Mouse (Mus musculus) limb, embryonic 10.5 days (tissue): Measurements from ENCODE around the gene Nacc1. TPM values are rescaled to one million over a fixed set of nuclear protein-coding genes. Genes with fewer than 3 reads are reported as not detected.

Experiments
- DNase-seq: peaks from one replicate; pipeline ENCODE4 v3.0.0-alpha.2; 2017; ENCODE audit warnings: low spot score
- H3K27ac ChIP-seq: fragments of 300-500 bp; sonication (generic); 2 replicates; pipeline ENCODE4 v1.5.1; 2016; ENCODE audit warnings: mild to moderate bottlenecking
- H3K27me3 ChIP-seq: fragments of 300-500 bp; sonication (generic); 2 replicates; pipeline ENCODE4 v1.6.1; 2016; ENCODE audit warnings: low read depth, mild to moderate bottlenecking; ENCODE audit not compliant: poor library complexity, severe bottlenecking
- H3K36me3 ChIP-seq: fragments of 300-500 bp; sonication (generic); 2 replicates; pipeline ENCODE4 v1.6.1; 2016; ENCODE audit warnings: mild to moderate bottlenecking, moderate library complexity
- H3K4me1 ChIP-seq: fragments of 300-500 bp; sonication (generic); 2 replicates; pipeline ENCODE4 v1.6.1; 2016
- H3K4me3 ChIP-seq: fragments of 300-500 bp; sonication (generic); 2 replicates; pipeline ENCODE4 v1.5.1; 2016; ENCODE audit warnings: mild to moderate bottlenecking, moderate library complexity
- H3K9me3 ChIP-seq: fragments of 300-500 bp; sonication (generic); replicated peaks from 2 replicates; pipeline ENCODE4 v1.6.1; 2016; ENCODE audit warnings: mild to moderate bottlenecking
- WGBS: fragments of 180-500 bp; shearing (Covaris S2); methylation state at CpG from one replicate; pipeline ENCODE4 v1.1.7; 2016; 5-methylcytosine and 5-hydroxymethylcytosine counted together
- polyA plus RNA-seq: library from polyadenylated mRNA; unstranded; fragments of >200 nt; fragmentation: Nextera tagmentation; extraction: Ambion mirVana; gene quantifications from 2 replicates; pipeline ENCODE4 v1.2.1, GENCODE M21; 2016

Nacc1 gene
- polyA plus RNA-seq, 1 experiment from 2014 or later, result 32.0 TPM

DNA sequence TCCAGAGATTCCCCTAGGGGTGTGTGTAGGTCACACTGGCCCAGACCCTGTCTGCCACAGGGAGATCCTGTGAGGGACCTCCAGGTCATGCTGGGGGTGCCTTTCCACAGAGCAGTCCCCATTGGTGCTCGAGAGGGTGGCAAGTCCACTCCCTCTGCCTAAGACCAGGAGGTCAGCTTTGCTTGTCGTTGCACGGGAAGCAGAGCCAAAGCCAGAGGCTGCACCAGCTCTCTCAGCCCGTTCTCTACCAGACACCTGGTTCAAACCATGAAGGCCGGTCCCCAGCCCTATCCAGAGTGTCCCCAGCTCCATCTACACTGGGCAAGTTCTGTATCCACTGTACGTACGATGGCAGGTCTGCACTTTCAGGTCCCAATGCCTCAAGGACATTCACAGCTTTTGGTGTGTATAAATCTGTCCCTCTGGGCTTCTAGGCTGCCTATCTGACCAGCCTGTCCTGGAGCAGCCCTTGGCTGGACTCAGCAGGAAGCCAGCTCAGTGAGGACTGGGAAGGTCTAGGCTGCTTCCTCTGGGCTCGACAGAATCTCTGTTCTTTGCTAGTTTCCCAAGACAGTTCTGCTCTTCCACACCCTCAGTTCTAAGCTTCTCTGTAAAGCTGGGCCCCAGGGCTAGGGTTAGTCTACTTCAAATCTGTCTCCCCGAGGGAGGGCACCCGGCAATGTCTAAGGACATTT lies 37.7 kb upstream of the Nacc1 start:
- Histone ChIP-seq H3K36me3 (peaks cover 15% of the 10 kb centered on the region; the same call in 1 of the 2 replicates), H3K9me3 (no peaks in the 10 kb centered on the region), H3K27me3 (peaks cover 88% of the 10 kb centered on the region), H3K27ac (peak overlapping the region; percentile 97), H3K4me3 (peak overlapping the region; percentile 42; the same call in 1 of the 2 replicates), H3K4me1 (peaks cover 77% of the 10 kb centered on the region)
- no peak for DNase-seq
- WGBS, result 59% methylated on average over 10 of the region's 10 CpGs

DNA sequence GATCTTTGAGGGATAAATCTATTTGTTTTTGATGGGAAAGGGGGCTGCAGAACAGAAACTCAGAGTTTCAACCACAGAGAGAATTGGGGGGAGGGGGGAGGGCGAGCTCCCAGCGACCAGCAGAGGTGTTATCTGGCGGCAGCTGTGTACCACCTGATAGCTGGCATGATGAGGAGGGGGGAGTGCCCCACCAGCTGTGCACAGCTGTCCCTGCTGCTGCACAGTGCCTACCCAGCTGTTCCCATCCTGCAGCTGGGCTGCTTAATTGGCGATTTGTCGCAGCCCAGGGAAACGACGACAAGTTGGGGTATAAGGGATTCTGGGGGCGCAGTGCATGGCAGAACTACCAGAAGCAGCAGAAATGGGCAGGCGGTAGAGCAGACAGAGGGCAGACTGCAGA lies 37.0 kb upstream of the Nacc1 start:
- Histone ChIP-seq H3K36me3 (peaks cover 15% of the 10 kb centered on the region; the same call in 1 of the 2 replicates), H3K9me3 (no peaks in the 10 kb centered on the region), H3K27me3 (peaks cover 88% of the 10 kb centered on the region)

DNA sequence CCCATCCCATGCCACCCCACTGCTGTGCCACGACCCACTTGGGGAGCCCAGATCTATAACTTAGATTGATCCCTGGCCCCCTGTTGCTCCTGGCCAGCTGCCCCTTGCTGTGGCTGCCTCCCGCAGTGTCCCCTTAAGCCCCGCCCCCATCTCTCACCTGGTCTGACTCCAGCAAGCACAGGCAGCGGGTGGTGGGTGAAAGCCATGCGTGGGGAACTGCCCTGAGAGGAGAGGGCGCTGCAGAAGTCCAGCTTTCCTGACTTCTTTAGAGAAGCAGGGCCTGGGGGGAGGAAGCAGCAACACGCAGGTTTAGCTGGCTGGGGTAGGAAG lies 35.9 kb upstream of the Nacc1 start:
- Histone ChIP-seq H3K36me3 (peaks cover 15% of the 10 kb centered on the region; the same call in 1 of the 2 replicates), H3K27me3 (peaks cover 90% of the 10 kb centered on the region), H3K4me1 (peaks cover 88% of the 10 kb centered on the region), H3K27ac (peak overlapping the region; percentile 97), H3K9me3 (no peaks in the 10 kb centered on the region), H3K4me3 (peak overlapping the region; percentile 42)
- 18% methylated on average over 7 of the region's 7 CpGs for WGBS
- peak; percentile 69 for DNase-seq

More for the DNA sequence above, 37.0 kb upstream of the Nacc1 start:
- H3K27ac ChIP-seq, result peak overlapping the region; percentile 97
- peak overlapping the region; percentile 42 for H3K4me3 ChIP-seq
- peaks cover 79% of the 10 kb centered on the region for H3K4me1 ChIP-seq
- no peak for DNase-seq
- WGBS, result 48% methylated on average over 9 of the region's 9 CpGs

DNA sequence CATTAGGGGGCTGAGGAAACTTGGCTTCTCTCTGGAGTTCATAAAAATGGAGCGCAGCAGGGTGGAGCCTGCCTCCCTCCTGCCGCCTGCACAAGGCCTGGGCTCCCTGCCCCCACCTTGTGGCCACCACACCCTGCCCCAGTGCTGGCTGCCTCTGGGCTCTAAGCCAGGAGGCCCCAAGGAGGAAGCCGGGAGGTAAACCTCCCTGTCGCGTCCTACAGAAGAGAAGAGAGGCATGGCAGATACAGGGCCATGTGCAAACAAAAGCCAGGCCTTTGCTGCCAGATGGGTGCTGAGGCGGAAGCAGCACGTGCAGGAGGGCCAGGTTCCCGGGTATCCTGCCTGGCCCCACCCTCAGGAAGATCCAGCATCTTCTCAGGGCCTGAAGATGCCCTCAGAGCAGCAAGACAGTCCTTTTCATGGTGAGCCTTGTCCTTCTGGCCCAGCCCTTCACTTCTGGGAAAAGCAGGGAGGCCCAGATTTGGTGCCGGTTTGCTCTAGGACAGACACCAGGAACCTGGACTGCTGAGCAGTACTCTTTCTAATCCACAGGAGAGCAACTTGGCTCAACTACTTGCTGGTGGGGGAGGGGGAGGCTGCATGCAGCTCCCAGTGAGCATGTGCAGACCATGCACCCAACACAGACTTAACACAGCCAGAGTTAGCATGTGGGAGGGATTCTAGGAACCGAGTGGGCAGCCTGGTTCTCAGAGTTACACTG lies 35.3 kb upstream of the Nacc1 start, which contains the start of gene G430095P16Rik:
TSS of gene G430095P16Rik (plus strand) at position 158 of the 721 bp plus-strand sequence.
- peak; percentile 83 for DNase-seq
- H3K36me3 ChIP-seq, result peaks cover 15% of the 10 kb centered on the region; the same call in 1 of the 2 replicates
- H3K9me3 ChIP-seq, result no peaks in the 10 kb centered on the region
- H3K4me3 ChIP-seq, result peak within 1 kb of the TSS; percentile 42
- H3K27ac ChIP-seq, result peak within 1 kb of the TSS; percentile 97
- WGBS, result 17% methylated on average over 10 of the region's 10 CpGs
- H3K27me3 ChIP-seq, result peaks cover 90% of the 10 kb centered on the region
- peaks cover 85% of the 10 kb centered on the region for H3K4me1 ChIP-seq

DNA sequence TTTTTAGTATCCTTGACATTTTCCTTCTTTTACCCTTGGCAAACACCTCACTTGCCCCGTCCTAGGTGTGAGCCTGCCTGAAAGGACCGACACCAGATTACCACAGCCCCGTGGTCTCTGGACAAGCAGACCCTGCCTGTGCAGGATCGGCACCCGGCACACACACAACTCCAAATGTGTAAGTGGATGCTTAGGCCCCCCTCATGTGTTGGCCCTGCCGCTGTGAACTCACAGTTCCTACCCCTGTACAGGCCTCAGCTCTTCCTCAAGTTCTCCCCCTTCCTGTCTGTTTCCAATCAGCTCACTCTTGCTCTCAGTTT lies 34.8 kb upstream of the Nacc1 start:
- no peaks in the 10 kb centered on the region for H3K9me3 ChIP-seq
- peaks cover 85% of the 10 kb centered on the region for H3K4me1 ChIP-seq
- H3K4me3 ChIP-seq, result peak overlapping the region; percentile 42
- H3K27me3 ChIP-seq, result peaks cover 90% of the 10 kb centered on the region
- 47% methylated on average over 6 of the region's 6 CpGs for WGBS
- peaks cover 15% of the 10 kb centered on the region; the same call in 1 of the 2 replicates for H3K36me3 ChIP-seq
- DNase-seq, result no peak
- H3K27ac ChIP-seq, result peak overlapping the region; percentile 97

DNA sequence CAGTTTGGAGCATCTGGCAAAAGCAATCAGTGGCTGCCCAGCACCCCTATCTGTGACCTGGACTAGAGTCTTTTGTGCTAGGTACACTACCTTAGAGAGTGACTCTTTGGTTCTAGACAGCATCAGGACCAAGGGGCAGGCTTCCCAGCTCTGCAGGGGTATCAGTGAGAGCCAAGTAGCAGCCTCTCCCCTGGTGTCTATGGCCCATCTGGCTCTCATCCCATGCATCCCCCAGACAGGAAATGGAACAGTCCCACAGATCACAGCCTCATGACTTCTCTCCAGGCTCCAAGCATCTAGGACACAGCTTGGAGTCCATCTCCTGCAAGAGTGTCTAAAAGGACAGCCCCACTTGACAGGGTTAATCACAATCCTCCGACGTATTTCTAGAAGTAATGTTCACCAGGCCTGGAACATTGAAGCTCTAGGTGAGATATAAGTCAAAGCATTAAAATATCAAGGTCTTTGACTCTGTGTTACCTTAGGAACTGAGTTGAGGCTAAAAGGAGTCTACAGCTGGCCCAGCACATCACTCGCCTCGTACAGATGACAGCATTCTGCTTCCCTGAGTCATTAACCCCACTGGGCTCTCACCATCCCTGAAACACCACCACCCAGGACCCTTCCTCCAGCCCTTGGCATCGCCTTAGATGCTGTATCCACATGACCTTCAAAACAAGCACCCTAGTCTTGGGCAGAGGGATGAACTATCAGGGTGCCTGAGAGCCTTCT lies 31.5 kb upstream of the Nacc1 start:
- H3K9me3 ChIP-seq, result no peaks in the 10 kb centered on the region
- peaks cover 87% of the 10 kb centered on the region for H3K4me1 ChIP-seq
- 79% methylated on average over 5 of the region's 5 CpGs for WGBS
- H3K4me3 ChIP-seq, result no peak overlapping the region
- peaks cover 96% of the 10 kb centered on the region for H3K27me3 ChIP-seq
- 0 out of 2 replicates have a peak, but pooled peaks cover 3% of the 10 kb centered on the region for H3K36me3 ChIP-seq
- DNase-seq, result no peak
- peak overlapping the region; percentile 97 for H3K27ac ChIP-seq

DNA sequence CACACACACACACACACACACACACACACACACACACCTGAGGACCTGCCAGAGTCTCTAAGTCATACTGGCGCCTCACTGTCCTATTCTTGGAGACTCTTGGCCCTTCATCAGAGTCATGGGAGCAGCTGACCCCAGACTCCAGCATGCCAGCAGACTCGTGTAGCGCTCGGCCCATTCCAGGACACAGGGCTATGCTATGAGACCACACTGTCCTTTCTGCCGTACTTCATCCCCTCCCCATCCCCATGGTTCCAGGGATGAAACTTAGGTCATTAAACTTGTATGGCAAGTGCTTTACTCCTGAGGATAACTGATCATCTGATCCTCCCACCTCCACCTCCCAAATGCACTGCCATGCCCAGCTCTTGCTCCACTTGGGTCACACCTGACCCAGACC lies 30.8 kb upstream of the Nacc1 start:
- H3K27ac ChIP-seq, result peak overlapping the region; percentile 97
- H3K9me3 ChIP-seq, result no peaks in the 10 kb centered on the region
- WGBS, result 86% methylated on average over 5 of the region's 5 CpGs
- peaks cover 87% of the 10 kb centered on the region for H3K4me1 ChIP-seq
- 0 out of 2 replicates have a peak, but pooled peaks cover 3% of the 10 kb centered on the region for H3K36me3 ChIP-seq
- no peak for DNase-seq
- no peak overlapping the region for H3K4me3 ChIP-seq
- H3K27me3 ChIP-seq, result peaks cover 96% of the 10 kb centered on the region

DNA sequence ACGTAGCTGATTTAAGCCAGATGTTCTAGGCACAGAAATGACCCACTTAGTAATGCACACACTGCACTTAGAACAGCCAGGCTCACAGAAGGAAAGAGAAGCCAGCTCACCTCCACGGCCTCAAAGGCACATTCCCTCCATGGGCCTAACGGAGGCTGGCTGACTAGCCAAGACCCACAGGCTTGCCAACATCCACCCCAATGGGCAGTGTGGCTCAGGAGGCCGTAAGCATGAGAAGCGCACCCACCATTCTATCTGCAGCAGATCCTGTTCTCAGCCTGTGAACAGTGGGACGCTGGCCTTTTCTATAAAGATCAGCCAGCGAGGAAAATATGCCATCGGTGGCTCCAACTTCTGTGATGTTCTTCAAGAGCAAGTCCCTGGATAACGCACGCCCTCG lies 29.1 kb upstream of the Nacc1 start:
- peak; percentile 49 for DNase-seq
- peaks cover 87% of the 10 kb centered on the region for H3K4me1 ChIP-seq
- no peak overlapping the region for H3K4me3 ChIP-seq
- 79% methylated on average over 11 of the region's 11 CpGs for WGBS
- H3K27me3 ChIP-seq, result peaks cover 100% of the 10 kb centered on the region
- no peaks in the 10 kb centered on the region for H3K36me3 ChIP-seq
- H3K27ac ChIP-seq, result peak overlapping the region; percentile 83
- no peaks in the 10 kb centered on the region for H3K9me3 ChIP-seq

DNA sequence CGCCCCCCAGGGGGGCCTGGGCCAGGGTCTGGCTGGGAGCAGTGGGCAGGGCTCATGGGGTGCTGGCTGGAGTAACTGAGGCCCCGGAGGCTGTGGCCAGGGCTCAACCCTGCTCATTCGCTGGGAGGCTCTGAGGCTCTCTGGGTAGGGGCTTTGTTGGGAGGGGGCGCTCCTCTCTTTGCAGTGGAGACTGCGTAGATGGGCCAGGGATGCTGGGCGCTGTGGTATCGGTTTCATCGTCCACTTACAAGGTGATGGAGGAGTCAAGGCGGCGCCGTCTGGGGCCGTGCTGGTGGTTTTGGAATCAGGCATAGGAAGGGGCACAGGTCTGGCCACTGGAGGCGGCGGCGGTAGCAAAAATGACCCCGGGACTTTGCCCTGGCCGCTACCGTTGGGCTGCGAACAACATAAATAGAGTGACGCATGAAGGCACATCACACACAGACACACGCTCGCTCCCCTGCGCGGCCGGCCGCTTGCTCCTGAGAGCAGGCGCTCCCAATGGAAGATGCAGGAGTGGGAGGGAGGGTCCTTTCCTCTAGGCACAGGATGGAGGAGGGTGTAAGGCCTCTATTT lies 28.3 kb upstream of the Nacc1 start:
- no peaks in the 10 kb centered on the region for H3K9me3 ChIP-seq
- peaks cover 87% of the 10 kb centered on the region for H3K4me1 ChIP-seq
- 4% methylated on average over 27 of the region's 27 CpGs for WGBS
- peak overlapping the region; percentile 83 for H3K27ac ChIP-seq
- H3K36me3 ChIP-seq, result no peaks in the 10 kb centered on the region
- DNase-seq, result peak; percentile 64
- H3K4me3 ChIP-seq, result peak overlapping the region; percentile 39
- peaks cover 100% of the 10 kb centered on the region for H3K27me3 ChIP-seq

DNA sequence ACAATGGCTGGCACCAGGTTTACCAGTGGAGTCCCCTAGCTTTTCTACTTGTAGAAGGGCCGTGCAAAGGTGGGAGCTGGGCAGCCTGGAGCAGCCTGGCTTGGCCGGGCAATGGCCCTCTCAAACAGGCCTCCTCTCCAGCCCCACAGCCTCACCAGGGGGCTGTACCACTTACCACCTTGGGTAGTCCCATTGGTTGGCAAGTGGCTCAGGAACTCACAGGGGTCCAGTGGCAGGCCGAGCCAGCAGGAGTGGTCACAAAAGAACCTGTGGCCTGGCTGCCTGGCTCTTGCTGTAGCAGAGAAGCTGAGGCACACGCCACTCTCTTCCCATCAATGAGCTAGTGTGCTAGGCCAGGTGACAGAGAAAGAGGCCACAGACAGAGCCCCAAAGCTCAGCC lies 26.5 kb upstream of the Nacc1 start:
- no peaks in the 10 kb centered on the region for H3K36me3 ChIP-seq
- WGBS, result 46% methylated on average over 4 of the region's 4 CpGs
- H3K27me3 ChIP-seq, result peaks cover 100% of the 10 kb centered on the region
- H3K27ac ChIP-seq, result peak overlapping the region; percentile 89
- DNase-seq, result no peak
- H3K9me3 ChIP-seq, result no peaks in the 10 kb centered on the region
- peaks cover 81% of the 10 kb centered on the region for H3K4me1 ChIP-seq
- no peak overlapping the region for H3K4me3 ChIP-seq

DNA sequence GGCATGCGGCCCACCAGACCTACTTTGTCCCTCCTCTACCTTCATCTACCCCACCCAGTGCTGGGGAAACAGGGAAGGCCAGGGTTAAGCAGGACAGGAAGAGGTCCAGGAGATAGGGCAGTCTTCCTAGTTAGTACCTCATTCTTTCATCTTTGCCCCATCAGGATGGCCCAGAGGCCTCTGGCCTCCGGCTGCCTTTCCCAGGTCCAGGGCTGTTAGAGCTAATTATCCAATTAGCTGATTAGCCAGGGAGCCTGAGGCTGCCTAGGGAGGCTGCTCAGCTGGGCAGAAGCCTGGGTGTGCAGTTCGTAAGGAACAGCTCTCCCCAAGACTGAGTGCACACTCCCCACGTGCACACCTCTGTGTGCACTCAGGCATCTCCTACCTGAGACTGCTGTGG lies 25.7 kb upstream of the Nacc1 start:
- Histone ChIP-seq H3K36me3 (no peaks in the 10 kb centered on the region), H3K27ac (peak overlapping the region; percentile 89), H3K27me3 (peaks cover 100% of the 10 kb centered on the region), H3K4me1 (peaks cover 81% of the 10 kb centered on the region), H3K4me3 (peak overlapping the region; percentile 18; the same call in 1 of the 2 replicates), H3K9me3 (no peaks in the 10 kb centered on the region)
- WGBS, result 32% methylated on average over 4 of the region's 4 CpGs
- no peak for DNase-seq

DNA sequence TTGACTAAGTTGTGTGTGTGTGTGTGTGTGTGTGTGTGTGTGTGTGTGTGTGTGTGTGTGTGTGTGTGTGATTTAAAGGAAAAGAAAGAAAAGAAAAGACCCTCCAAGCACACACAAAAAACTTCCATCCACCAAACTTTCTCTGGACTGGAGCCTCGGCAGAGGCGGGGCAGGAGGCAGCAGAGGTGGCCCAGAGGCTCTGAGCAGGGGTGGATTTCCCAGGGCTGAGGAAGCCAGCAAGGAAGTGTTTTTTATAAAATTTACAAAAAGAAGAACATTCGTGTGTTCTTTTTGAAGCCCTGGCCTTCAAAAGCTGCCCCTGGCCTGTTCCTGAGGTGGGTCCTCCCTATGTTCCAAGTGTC lies 25.1 kb upstream of the Nacc1 start:
- Histone ChIP-seq H3K27ac (peak overlapping the region; percentile 89), H3K9me3 (no peaks in the 10 kb centered on the region), H3K4me3 (0 out of 2 replicates have a peak overlapping the region, but pooled peaks have one; percentile 30), H3K27me3 (peaks cover 100% of the 10 kb centered on the region), H3K36me3 (no peaks in the 10 kb centered on the region), H3K4me1 (peaks cover 87% of the 10 kb centered on the region)
- DNase-seq, result no peak
- 29% methylated on average over 3 of the region's 3 CpGs for WGBS
